Mouse (Mus musculus) neural tube, embryonic 12.5 days (tissue): ENCODE measurements around the gene Bub1b. TPM values are rescaled to one million over a fixed set of nuclear protein-coding genes. Genes with fewer than 3 reads are reported as not detected.

Source experiments
- ATAC-seq: fragments of 200-750 bp; cut with Nextera tagmentation; 2 replicates; pipeline ENCODE4 v1.8.0; 2017; ENCODE audit warnings: low read depth, mild to moderate bottlenecking, moderate TSS enrichment, moderate library complexity; ENCODE audit not compliant: low FRiP score
- H3K27ac ChIP-seq: fragments of 300-500 bp; sonication (generic); 2 replicates; pipeline ENCODE4 v1.5.1; 2016
- H3K27me3 ChIP-seq: fragments of 300-500 bp; sonication (generic); replicated peaks from 2 replicates; pipeline ENCODE4 v1.6.1; 2016; ENCODE audit warnings: mild to moderate bottlenecking
- H3K36me3 ChIP-seq: fragments of 300-500 bp; sonication (generic); 2 replicates; pipeline ENCODE4 v1.6.1; 2016; ENCODE audit warnings: mild to moderate bottlenecking
- H3K4me1 ChIP-seq: fragments of 300-500 bp; sonication (generic); 2 replicates; pipeline ENCODE4 v1.6.1; 2016
- H3K4me2 ChIP-seq: fragments of 300-500 bp; sonication (generic); replicated peaks from 2 replicates; pipeline ENCODE4 v1.6.1; 2016; ENCODE audit warnings: mild to moderate bottlenecking
- H3K4me3 ChIP-seq: fragments of 300-500 bp; sonication (generic); 2 replicates; pipeline ENCODE4 v1.5.1; 2016
- H3K9ac ChIP-seq: fragments of 300-500 bp; sonication (generic); 2 replicates; pipeline ENCODE4 v1.6.1; 2016; ENCODE audit warnings: mild to moderate bottlenecking
- H3K9me3 ChIP-seq: fragments of 300-500 bp; sonication (generic); 2 replicates; pipeline ENCODE4 v1.6.1; 2016; ENCODE audit warnings: mild to moderate bottlenecking
- WGBS: fragments of 180-500 bp; shearing (Covaris S2); methylation state at CpG from one replicate; pipeline ENCODE4 v1.1.7; 2016; 5-methylcytosine and 5-hydroxymethylcytosine counted together
- polyA plus RNA-seq: library from polyadenylated mRNA; unstranded; fragments of >200 nt; fragmentation: Nextera tagmentation; extraction: Ambion mirVana; gene quantifications from 2 replicates; pipeline ENCODE4 v1.2.1, GENCODE M21; 2016

Gene Bub1b
- polyA plus RNA-seq, 1 experiment from 2014 or later: 63.6 TPM

- H3K4me2 ChIP-seq: no peak overlapping the region
- no peak overlapping the region for H3K9ac ChIP-seq
- no peaks in the 10 kb centered on the region for H3K9me3 ChIP-seq
- no peak overlapping the region for H3K4me3 ChIP-seq
- H3K36me3 ChIP-seq: no peaks in the 10 kb centered on the region
- 84% methylated on average over 3 of the region's 3 CpGs for WGBS
- no peak for ATAC-seq
- H3K27me3 ChIP-seq: no peaks in the 10 kb centered on the region
- H3K4me1 ChIP-seq: no peaks in the 10 kb centered on the region
- H3K27ac ChIP-seq: no peak overlapping the region
Measured at GRCm38 (mm10) chr2:118573135-118573534, 24.9 kb upstream of the Bub1b start.

DNA sequence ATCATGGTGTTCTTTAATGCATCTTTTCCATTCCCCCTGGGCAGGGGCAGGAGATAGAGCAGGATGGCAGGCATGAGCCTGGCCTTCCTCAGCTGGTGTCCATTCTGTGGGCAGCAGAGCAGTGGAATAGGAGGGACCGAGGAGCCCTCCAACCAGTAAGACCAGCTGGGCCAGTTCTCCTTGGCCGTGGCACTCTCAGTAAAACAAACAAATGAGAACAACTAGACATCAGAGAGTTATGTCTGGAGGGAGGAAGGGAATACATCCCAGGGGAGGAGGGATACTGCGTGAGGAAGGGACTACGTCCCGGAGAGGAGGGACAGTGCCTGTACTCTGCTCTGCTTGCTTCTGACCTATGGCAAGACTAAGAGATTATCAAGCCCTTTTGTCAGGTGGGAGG is 12.0 kb upstream of the Bub1b start:
- no peak for ATAC-seq

GRCm38 (mm10) chr2:118587686-118588085 is 10.3 kb upstream of the Bub1b start:
- H3K4me3 ChIP-seq: no peak overlapping the region
- no peak for ATAC-seq
- WGBS: 64% methylated on average over 3 of the region's 3 CpGs
- no peaks in the 10 kb centered on the region for H3K4me1 ChIP-seq
- no peaks in the 10 kb centered on the region for H3K27me3 ChIP-seq
- no peak overlapping the region for H3K27ac ChIP-seq
- H3K36me3 ChIP-seq: no peaks in the 10 kb centered on the region
- no peaks in the 10 kb centered on the region for H3K9me3 ChIP-seq
- no peak overlapping the region for H3K4me2 ChIP-seq
- no peak overlapping the region for H3K9ac ChIP-seq

More for the DNA sequence above, 12.0 kb upstream of the Bub1b start:
- Histone ChIP-seq H3K36me3 (no peaks in the 10 kb centered on the region), H3K9me3 (no peaks in the 10 kb centered on the region), H3K4me2 (no peak overlapping the region), H3K27ac (no peak overlapping the region), H3K4me3 (no peak overlapping the region), H3K9ac (no peak overlapping the region), H3K4me1 (no peaks in the 10 kb centered on the region), H3K27me3 (no peaks in the 10 kb centered on the region)
- 84% methylated on average over 5 of the region's 5 CpGs for WGBS

GRCm38 (mm10) chr2:118591083-118591482 is 6.9 kb upstream of the Bub1b start:
- 91% methylated on average over 4 of the region's 4 CpGs for WGBS

GRCm38 (mm10) chr2:118599087-118599486 is 1.1 kb downstream of the Bub1b start:
- H3K4me1 ChIP-seq: peaks cover 20% of the 10 kb centered on the region
- H3K4me2 ChIP-seq: peak overlapping the region; percentile 83
- no peaks in the 10 kb centered on the region for H3K9me3 ChIP-seq
- peak overlapping the region; percentile 68; the same call in 1 of the 2 replicates for H3K9ac ChIP-seq
- peak overlapping the region; percentile 59 for H3K4me3 ChIP-seq
- H3K27ac ChIP-seq: no peak overlapping the region
- H3K27me3 ChIP-seq: no peaks in the 10 kb centered on the region
- H3K36me3 ChIP-seq: peaks cover 30% of the 10 kb centered on the region
- 38% methylated on average over 5 of the region's 5 CpGs for WGBS
- no peak for ATAC-seq

More at GRCm38 (mm10) chr2:118591083-118591482, 6.9 kb upstream of the Bub1b start:
- no peak for ATAC-seq
- Histone ChIP-seq H3K36me3 (no peaks in the 10 kb centered on the region), H3K27ac (no peak overlapping the region), H3K4me2 (no peak overlapping the region), H3K4me3 (no peak overlapping the region), H3K4me1 (no peaks in the 10 kb centered on the region), H3K9me3 (no peaks in the 10 kb centered on the region), H3K9ac (no peak overlapping the region), H3K27me3 (no peaks in the 10 kb centered on the region)

- Histone ChIP-seq H3K36me3 (peaks cover 54% of the 10 kb centered on the region), H3K27ac (no peak overlapping the region), H3K27me3 (no peaks in the 10 kb centered on the region)
Measured at GRCm38 (mm10) chr2:118601599-118602263, 3.7 kb downstream of the Bub1b start.

DNA sequence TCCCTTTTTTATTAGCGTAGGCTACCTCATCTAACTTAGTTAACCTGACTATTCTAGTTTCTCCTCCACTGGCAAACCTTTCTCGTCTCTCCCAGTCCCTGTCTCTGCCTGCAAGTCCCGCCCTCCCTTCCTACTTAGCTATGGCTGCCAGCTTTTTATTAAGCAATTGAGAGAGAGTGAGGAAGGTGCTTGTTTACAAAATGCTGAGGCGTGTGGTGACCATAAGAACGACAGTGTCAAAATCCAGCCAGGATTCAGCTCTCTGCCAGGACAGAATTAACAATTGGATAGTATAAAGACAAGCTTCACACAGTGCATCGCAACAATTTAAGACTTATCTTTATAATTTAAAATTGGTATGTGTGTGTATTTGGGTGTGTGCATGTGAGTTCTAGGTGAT is 6.1 kb downstream of the Bub1b start:
- Histone ChIP-seq H3K9ac (no peak overlapping the region), H3K27me3 (no peaks in the 10 kb centered on the region), H3K27ac (no peak overlapping the region), H3K9me3 (no peaks in the 10 kb centered on the region), H3K36me3 (peaks cover 64% of the 10 kb centered on the region), H3K4me3 (no peak overlapping the region), H3K4me2 (no peak overlapping the region), H3K4me1 (peaks cover 12% of the 10 kb centered on the region)
- 96% methylated on average over 6 of the region's 6 CpGs for WGBS
- no peak for ATAC-seq

More at GRCm38 (mm10) chr2:118601599-118602263, 3.7 kb downstream of the Bub1b start:
- no peak for ATAC-seq
- peaks cover 20% of the 10 kb centered on the region for H3K4me1 ChIP-seq
- 89% methylated on average over 18 of the region's 18 CpGs for WGBS
- no peak overlapping the region for H3K9ac ChIP-seq
- no peak overlapping the region for H3K4me2 ChIP-seq
- no peaks in the 10 kb centered on the region for H3K9me3 ChIP-seq
- no peak overlapping the region for H3K4me3 ChIP-seq

DNA sequence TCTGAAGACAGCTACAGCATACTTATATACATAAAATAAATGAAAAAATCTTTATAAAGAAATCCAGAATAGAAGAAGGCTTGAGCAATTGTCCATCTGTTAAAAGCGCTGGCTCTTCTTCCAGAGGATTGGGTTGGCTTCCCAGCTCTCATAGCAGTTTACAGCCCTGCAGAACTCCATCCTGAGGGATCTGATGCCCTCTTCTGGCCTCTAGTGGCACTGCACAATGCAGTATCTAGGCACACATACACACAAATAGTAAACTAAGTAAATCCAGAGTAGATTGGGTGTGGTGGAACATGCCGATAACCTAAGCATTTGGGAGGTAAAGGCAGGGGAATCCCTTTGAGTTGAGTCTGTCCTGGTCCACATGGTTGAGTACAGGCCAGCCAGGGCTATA is 8.0 kb downstream of the Bub1b start:
- Histone ChIP-seq H3K27me3 (no peaks in the 10 kb centered on the region), H3K27ac (no peak overlapping the region), H3K9me3 (no peaks in the 10 kb centered on the region), H3K36me3 (peaks cover 67% of the 10 kb centered on the region), H3K9ac (no peak overlapping the region), H3K4me2 (no peak overlapping the region), H3K4me3 (no peak overlapping the region), H3K4me1 (no peaks in the 10 kb centered on the region)
- 80% methylated on average over 2 of the region's 2 CpGs for WGBS
- ATAC-seq: no peak

GRCm38 (mm10) chr2:118606976-118607375 is 9.0 kb downstream of the Bub1b start:
- WGBS: 85% methylated on average over 5 of the region's 5 CpGs
- Histone ChIP-seq H3K4me2 (no peak overlapping the region), H3K36me3 (peaks cover 58% of the 10 kb centered on the region), H3K9me3 (no peaks in the 10 kb centered on the region), H3K27me3 (no peaks in the 10 kb centered on the region), H3K27ac (no peak overlapping the region), H3K9ac (no peak overlapping the region), H3K4me3 (no peak overlapping the region), H3K4me1 (no peaks in the 10 kb centered on the region)
- no peak for ATAC-seq

DNA sequence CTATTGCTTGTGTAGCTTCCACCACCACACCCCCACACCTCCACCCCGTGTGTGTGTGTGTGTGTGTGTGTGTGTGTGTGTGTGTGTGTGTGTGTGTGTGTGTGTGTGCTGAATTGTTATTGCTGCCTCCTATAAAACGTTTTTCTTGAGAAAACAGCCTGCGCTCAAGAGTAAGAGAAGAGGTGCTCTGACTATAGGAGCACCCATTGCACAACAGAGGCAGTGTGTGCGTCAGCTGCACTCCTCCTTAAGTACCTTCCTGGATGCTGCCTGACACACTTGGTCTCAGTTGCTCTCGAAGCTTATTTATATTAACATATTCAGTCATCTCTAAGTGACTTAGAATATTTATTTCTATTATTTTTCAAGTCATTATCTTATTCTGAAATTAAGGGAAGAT is 20.0 kb downstream of the Bub1b start:
- Histone ChIP-seq H3K36me3 (peaks cover 72% of the 10 kb centered on the region), H3K9me3 (no peaks in the 10 kb centered on the region), H3K4me2 (no peak overlapping the region), H3K27me3 (no peaks in the 10 kb centered on the region), H3K4me3 (no peak overlapping the region), H3K27ac (no peak overlapping the region), H3K9ac (no peak overlapping the region), H3K4me1 (no peaks in the 10 kb centered on the region)
- 93% methylated on average over 5 of the region's 5 CpGs for WGBS
- ATAC-seq: no peak

- Histone ChIP-seq H3K9ac (no peak overlapping the region), H3K9me3 (no peaks in the 10 kb centered on the region), H3K27me3 (no peaks in the 10 kb centered on the region), H3K36me3 (peaks cover 57% of the 10 kb centered on the region), H3K4me1 (no peaks in the 10 kb centered on the region), H3K4me2 (no peak overlapping the region), H3K4me3 (no peak overlapping the region), H3K27ac (no peak overlapping the region)
- 73% methylated on average over 2 of the region's 2 CpGs for WGBS
- no peak for ATAC-seq
Measured at GRCm38 (mm10) chr2:118620101-118620500, 22.1 kb downstream of the Bub1b start.

DNA sequence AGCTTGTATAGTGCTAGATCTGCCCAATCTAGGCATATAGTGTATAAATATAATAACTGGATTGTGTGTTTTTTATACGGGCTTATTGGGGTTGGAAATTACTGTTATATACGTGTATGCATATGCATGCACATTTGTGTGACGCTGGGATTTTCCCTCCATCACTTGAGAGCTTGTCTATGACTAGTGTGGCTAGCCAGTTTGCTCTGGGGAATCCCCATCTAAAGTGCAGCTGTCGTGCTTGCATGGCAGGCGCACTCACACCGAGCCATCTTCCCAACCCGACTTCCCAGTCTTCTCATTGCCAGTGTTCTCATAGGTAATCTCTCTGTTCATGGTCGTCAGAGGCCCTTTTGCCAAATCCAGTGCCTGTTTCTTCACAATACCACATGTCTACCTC is 22.6 kb downstream of the Bub1b start:
- Histone ChIP-seq H3K4me2 (no peak overlapping the region), H3K27me3 (no peaks in the 10 kb centered on the region), H3K36me3 (peaks cover 52% of the 10 kb centered on the region), H3K4me1 (no peaks in the 10 kb centered on the region), H3K4me3 (no peak overlapping the region), H3K9me3 (no peaks in the 10 kb centered on the region), H3K9ac (no peak overlapping the region), H3K27ac (no peak overlapping the region)
- no peak for ATAC-seq
- WGBS: 92% methylated on average over 8 of the region's 8 CpGs

DNA sequence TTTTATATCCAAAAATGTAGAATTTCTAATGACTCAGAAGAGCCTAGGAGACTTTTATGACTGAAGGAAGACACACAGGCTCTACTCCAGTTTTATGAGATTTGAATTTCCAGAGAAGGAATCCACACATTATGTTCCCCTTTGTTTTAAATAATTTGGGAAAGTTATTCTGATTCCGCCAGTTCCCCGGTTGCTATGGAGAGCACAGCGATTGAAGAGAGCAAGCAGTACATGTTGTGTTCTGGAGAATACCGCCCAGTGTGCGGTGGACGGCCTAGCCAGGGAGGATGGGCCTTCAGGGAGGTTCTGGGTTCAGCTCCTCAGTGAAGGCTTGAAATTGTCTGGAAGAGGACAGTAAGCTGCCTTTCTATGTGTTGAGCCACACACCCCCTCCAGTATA is 31.3 kb downstream of the Bub1b start:
- Histone ChIP-seq H3K27ac (no peak overlapping the region), H3K4me2 (no peak overlapping the region), H3K36me3 (peaks cover 65% of the 10 kb centered on the region), H3K4me3 (no peak overlapping the region), H3K4me1 (no peaks in the 10 kb centered on the region), H3K9ac (no peak overlapping the region), H3K9me3 (no peaks in the 10 kb centered on the region), H3K27me3 (no peaks in the 10 kb centered on the region)
- WGBS: 91% methylated on average over 6 of the region's 6 CpGs
- ATAC-seq: no peak
